Mouse (Mus musculus) R1 (cell line): ENCODE measurements around the gene Sod3.

Experiments
- DNase-seq: peaks from one replicate; pipeline ENCODE4 v3.0.0-alpha.2; 2018; ENCODE audit warnings: low read depth, low spot score

The Sod3 gene

GRCm38 (mm10) chr5:52375847-52376246 lies 12.3 kb downstream of the Sod3 start:
- no peak for DNase-seq

- no peak for DNase-seq
Observed at GRCm38 (mm10) chr5:52382837-52383236, 19.2 kb downstream of the Sod3 start.

DNA sequence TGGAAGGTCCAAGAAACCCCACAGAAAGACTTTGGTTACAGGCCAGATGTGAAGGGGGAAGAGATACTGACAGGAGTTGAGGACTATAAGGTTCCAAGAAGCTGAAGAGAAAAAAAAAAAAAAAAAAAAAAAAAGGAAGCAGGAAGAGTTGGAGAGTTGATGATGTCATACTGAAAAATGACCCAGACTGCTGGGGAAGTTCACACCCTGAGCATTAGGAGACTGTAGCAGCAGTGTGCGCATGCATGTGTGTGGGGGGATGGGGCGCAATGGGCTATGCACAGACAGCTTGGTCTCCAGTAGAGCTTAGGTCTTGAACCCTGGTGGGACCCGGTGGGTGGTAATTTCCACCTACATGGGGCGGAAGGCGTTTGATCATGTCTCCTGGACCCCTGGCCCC lies 20.2 kb downstream of the Sod3 start:
- no peak for DNase-seq

- DNase-seq: no peak
Observed at GRCm38 (mm10) chr5:52386016-52386415, 22.4 kb downstream of the Sod3 start.

GRCm38 (mm10) chr5:52388092-52388749 lies 24.6 kb downstream of the Sod3 start:
- DNase-seq: no peak

- DNase-seq: no peak
Observed at GRCm38 (mm10) chr5:52390381-52390780, 26.8 kb downstream of the Sod3 start.

- no peak for DNase-seq
Observed at GRCm38 (mm10) chr5:52391471-52391870, 27.9 kb downstream of the Sod3 start.

DNA sequence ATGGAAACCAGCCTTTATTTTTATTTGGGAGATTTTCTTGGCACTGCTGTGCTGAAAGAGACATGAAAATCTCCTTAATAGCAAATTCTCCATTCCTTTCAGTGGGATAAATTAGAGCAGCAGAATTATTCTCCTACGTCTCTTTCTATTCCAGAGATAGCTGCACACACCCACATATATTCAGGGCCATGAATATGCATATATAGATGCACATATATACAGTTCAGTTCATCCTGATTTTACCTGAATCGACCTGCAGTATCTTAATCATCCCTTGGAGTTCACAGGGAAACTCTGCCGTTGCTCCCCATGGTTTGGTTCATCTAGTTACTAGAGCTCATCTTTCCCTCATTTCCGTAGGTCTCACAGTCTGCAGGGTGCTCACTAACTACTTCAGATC lies 30.2 kb downstream of the Sod3 start:
- no peak for DNase-seq

GRCm38 (mm10) chr5:52404373-52404772 lies 40.8 kb downstream of the Sod3 start:
- DNase-seq: no peak

GRCm38 (mm10) chr5:52408668-52409315 lies 45.2 kb downstream of the Sod3 start:
- DNase-seq: no peak

- no peak for DNase-seq
Observed at GRCm38 (mm10) chr5:52410197-52410596, 46.6 kb downstream of the Sod3 start.

DNA sequence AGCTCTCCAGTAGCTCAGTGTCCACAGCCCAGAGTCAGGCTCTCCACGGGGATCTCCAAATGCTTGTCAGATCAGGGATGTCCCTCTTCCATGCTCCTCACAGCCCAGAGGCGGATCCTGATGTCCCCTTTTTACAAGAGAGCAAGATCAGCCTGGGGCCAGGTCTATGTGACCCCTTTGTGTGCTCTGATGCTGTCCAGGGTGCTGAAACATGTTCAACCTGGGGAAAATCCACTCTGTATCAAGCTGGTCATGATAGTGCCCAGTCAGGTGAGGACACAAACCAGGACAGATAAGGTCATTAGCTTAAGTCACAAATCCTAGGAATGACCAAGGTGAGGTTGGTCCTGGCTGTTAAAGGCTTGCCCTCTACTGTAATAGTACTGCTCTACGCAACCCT lies 48.0 kb downstream of the Sod3 start:
- DNase-seq: peak; percentile 48

- DNase-seq: no peak
Observed at GRCm38 (mm10) chr5:52415193-52415592, 51.6 kb downstream of the Sod3 start.

DNA sequence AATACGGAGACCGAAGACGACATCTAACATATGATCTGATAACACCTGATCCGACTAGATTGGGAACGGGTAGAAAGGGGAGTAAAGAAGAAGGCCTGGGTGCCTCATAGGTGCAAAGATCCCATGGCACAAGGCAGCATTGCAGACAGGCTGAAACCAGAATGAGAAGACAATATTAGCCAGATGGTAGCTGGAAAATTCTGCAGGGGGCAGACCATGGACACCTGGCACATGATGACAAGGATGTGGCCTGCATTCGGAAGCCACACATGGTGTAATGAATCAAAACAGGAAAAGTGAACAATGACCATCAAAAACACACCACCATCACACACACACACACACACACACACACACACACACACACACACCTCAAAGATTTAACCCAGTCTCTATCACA lies 52.3 kb downstream of the Sod3 start:
- no peak for DNase-seq

- no peak for DNase-seq
Observed at GRCm38 (mm10) chr5:52416485-52416884, 52.9 kb downstream of the Sod3 start.
